Mouse (Mus musculus) lung, postnatal 14 days (tissue): Measurements from ENCODE around the gene Retn.

Experiments used
- DNase-seq: peaks from one replicate; pipeline ENCODE4 v3.0.0; 2021

The Retn gene

DNA sequence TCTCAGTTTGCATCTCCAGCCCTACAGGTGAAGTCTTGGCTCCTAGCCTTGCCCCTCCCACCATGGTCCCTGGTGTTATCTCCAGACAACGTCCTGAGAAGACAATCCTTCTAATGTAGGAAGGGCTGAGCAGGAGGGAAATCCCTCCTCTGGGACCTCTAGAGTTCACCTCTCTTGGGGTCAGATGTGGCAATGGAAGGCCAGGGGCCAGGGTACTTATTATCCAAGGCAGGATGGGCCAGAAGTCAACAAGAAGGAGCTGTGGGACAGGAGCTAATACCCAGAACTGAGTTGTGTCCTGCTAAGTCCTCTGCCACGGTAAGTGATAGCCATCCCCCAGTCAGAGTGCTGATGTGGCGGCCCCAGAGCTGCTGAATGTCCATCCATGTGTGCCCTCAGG lies at the start of gene Retn:
Gene Retn (plus strand): TSS at position 245 of the 400 bp plus-strand sequence.
- DNase-seq = no peak

DNA sequence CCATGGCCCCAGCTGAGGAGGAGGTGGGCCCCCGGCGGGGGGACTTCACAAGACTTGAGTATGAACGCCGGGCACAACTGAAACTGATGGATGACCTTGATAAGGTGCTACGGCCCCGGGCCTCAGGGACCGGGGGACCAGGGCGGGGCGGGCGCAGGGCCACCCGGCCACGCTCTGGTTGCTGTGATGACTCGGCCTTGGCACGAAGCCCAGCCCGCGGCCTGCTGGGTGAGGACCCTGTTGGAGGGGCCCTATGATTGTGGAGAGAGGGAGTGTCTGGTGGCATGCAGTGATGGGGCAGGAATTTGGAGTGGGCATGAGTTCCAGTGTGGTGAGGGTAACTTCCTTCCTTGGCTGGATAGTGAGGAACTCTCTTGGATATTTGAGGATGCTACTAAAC lies 49.0 kb upstream of the Retn start:
- DNase-seq = no peak

DNA sequence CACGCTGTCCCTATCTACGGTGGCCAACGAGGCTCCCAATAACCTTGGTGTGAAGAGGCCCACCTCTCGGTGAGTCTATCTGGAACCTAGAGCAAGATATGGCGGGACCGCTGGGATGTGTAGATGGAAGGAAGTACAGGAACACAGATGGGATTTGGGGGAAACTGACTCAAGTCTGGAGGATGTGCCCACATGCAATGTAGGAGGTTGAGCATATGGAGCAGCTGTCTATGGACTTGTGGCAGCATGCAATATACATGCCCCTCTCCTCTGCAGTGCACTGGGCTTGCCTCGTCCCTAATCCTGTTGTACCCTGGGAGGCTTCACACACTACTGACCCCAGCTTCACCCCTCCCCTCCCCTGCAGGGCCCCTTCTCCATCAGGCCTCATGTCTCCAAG lies 47.7 kb upstream of the Retn start:
- no peak for DNase-seq

DNA sequence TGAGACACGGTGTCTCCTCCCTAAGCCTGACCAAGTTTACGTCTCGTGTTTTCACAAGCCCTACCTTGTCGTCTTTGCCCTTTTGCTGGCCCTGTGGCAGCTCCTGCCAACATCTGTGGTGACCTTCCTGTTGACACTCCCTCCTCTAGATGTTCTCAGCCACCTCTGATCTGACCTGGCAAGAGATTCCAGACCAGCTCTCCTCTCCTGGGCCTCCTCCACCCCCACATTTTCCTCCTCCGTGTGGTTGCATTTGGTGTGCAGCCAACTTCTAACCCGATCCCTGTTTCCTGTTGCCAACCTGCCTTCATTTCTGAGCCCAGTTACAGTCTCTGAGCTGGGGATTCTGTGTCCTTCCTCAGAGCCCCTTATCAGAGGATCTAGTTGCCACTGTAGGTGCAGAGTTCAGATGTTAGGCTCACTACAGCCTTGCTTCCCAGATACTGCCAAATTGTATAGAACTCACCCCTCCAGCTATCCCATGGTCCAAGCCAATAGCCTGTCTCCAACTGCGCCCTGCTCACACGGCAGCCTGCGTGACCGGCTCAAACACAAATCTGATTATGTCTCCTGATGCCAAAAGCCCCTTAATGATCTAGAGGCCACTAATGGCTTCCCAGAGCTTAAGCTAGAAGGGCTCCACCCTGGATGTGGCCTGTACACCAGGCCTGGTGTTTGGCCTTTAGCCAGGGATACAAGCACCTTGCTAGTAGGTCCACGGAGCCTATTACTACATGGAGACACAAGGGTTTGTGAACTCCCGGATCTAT lies 46.3 kb upstream of the Retn start:
- no peak for DNase-seq

DNA sequence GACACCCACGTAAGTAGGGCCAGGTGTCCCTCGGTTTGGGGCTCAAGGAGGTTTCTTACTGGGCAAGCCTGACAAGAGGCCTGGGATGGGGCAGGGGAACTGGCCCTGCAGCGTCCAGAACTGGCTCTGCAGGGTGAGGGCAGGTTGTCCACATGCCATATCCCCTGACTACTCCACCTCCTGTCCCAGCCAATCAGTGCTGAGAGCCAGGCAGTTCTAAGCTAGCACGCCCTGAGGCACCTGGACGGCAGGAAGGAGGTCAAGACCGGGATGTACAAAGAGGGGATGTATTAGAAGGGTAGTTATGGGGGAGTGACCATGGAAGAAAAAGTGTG lies 45.8 kb upstream of the Retn start:
- DNase-seq = no peak

DNA sequence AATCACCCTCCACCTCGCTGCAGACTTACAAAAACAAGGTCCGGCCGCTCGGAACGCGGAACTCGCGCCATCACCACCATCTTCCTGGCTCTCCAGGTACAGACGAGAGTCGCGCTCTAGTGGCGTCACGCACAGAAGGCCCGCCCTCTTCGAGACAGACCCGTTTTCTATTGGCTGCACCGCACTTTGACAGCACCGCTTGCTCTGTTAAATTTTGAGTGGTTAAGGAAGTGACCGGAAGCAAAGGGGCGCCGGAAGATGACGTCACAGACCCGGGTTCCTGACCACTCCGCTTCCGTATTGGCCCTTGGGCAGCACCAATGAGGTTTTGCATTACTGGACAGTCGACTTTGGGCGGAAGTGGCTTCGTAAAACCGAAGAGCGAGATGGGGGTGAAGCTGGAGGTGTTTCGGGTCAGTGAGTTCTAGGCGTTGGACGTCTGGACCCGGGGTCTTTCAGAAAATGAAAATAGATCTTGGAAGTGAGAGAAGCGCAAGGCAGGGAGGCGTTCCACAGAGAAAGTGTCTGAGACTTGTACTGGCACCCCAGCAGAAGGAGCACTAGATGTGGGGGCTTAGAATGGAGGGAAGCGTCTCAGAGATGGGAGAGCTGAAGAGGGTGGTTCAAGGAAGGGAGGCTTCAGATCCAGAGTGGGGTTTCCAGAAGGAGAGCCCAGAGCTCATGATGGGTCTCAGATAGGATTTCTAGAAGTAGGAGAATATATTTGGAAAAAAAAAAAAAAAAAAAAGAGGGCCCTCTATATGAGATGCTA lies 34.2 kb upstream of the Retn start, which contains the start of the genes Xab2 and Pet100:
Gene Xab2 (minus strand): TSS at position 118 of the 772 bp plus-strand sequence.
Gene Pet100 (plus strand): TSS at position 350 of the 772 bp plus-strand sequence.
- DNase-seq = peak; percentile 98

DNA sequence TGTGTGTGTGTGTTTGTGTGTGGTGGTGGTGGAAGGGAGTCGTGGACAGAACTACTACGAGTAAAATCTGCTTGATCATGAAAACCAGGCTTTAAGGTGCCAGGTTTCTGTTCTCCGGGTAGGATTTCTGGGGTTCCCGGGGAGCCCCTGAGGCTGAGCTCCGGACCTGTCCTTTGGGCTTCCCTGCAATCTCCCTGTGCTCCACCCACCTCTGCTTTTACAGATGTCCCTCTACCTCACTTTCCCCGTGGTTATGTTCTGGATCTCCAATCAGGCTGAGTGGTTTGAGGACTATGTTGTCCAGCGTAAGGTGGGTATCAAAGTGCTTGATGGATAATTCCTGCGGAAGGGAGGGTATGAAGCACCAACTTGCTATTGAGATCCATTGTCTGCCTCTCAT lies 33.5 kb upstream of the Retn start:
- DNase-seq = no peak

DNA sequence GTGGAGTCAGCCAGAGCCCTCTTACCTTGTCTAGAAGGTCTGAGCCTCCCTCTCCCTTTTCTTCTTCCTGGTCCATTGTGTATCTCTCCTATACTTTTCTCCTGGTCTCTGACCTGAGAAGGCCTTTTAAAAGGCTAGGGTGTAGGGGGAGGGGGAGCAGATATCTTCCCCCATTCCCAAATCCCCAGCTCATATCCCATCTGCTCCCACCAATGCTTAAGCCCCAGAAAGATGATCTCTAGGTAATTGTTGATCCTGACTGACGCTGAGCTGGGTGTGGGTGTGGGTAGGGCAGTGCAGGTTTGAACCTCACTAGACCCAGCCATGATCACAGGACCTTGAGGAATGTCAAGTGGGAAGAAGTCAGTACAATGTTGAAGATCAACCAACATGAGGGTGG lies 30.1 kb upstream of the Retn start, which contains the start of gene Pcp2:
Gene Pcp2 (minus strand): TSS at position 101 of the 400 bp plus-strand sequence.
- no peak for DNase-seq

DNA sequence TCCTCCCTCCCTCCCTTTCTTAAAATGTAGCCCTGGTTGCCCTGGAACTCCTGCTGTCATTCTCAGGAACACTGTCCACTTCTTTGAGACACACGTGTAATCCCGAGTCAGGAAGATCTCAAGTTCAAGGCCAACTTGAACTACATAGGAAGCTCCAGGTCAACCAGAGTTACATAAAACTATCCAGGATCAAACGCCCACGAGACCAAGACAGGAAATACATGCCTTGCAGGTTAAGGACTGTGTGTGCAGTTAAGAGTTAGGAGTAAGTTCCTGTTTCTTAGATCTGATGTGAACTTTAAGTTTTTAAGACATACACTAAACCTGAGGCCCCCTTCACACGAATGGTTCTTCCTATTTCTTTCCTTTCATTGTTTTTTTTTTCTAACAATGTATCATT lies 28.6 kb upstream of the Retn start:
- no peak for DNase-seq

DNA sequence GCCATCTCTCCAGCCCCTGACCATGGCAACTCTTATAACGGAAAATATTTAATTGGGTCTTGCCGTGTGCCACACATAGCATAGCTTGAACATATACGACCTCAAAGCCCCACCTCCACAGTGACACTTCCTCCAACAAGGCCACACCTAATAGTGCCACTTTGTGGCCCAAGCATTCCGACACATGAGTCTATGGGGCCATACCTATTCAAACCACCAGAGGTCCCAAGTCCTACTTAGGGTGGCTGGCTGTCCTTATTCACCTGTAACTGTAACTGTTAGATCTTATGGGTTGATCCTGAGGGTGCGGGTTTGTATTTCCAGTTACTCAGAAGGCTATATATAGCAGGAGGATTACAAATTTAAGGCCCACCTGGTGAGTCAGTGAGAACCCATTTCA lies 27.6 kb upstream of the Retn start:
- DNase-seq = peak; percentile 25

DNA sequence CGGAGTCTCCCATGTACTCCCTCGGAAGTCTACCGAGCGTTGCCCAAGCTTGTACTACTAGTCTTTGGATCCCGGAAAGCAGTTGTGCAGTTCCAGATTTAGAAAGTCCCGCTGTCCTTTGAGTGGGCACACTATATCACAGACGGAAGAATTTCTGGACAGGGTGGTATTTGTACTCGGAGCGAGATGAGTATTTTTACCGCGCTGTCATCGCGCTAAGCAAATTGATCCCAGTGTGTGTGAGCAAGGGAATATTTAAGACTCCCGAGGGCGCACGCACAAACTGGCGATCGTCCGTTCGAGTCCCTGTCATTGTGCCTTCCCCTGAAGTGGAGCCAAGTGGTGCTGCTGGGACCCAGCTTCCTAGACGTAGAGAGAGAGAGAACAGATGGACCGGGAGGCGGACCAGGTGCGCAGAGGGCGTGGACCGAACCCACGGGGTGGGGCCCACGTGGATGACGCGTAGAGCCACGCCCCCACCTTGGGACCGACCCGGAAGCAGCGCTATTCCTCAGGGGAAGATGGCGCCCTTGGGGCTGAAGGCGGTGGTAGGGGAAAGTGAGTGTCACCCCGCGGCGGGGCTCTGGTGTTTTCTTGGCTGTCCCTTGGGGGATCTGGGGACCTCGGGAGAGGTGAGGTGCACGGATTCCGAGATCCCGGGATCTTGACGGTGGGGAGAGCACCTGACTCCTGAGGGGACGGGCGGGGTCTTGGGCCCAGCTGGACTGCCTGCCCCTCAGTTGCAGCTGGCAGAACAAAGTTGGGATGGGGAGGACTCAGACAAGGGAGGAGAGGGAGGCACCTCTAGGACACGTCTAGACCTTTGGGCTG lies 24.7 kb upstream of the Retn start, which contains the start of gene Stxbp2:
Gene Stxbp2 (plus strand): TSS at position 309 of the 831 bp plus-strand sequence.
- peak; percentile 84 for DNase-seq

DNA sequence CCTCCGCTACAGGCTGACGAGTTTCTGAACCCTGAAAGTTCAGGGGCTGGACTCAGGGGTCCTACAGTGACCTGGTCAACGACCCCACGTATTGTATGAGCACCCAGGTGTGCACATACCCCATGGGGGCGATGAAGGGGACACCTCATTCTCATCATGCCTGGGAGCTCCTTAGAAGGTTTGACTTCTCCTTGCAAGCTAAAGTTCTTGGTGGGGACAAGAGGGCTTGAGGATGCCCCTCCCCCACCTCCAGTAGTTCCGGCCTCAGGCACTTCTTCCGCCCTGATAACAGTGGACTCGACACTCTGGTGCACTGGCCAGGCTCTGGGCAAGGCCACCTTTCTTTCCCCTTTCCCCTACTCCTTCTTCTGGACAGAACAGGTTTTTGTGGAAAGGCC lies 24.1 kb upstream of the Retn start:
- DNase-seq = peak; percentile 53

DNA sequence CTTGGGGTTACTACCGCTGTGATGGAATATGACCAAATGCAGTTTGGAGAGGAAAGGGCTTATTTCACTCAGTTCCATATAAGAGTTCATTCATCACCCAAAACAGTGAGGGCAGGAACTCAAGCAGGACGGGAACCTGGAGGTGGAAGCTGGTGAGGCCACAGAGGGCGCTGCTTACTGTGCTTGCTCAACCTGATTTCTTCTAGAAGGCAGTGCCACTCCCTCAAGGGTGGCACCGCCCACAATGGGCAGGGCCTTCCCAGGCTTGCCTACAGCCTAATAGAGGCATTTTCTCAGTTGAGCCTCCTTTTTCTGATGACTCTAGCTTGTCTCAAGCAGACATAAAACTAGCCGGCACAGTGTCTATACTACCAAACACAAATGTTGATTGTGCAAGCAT lies 9.8 kb upstream of the Retn start:
- peak; percentile 66 for DNase-seq

DNA sequence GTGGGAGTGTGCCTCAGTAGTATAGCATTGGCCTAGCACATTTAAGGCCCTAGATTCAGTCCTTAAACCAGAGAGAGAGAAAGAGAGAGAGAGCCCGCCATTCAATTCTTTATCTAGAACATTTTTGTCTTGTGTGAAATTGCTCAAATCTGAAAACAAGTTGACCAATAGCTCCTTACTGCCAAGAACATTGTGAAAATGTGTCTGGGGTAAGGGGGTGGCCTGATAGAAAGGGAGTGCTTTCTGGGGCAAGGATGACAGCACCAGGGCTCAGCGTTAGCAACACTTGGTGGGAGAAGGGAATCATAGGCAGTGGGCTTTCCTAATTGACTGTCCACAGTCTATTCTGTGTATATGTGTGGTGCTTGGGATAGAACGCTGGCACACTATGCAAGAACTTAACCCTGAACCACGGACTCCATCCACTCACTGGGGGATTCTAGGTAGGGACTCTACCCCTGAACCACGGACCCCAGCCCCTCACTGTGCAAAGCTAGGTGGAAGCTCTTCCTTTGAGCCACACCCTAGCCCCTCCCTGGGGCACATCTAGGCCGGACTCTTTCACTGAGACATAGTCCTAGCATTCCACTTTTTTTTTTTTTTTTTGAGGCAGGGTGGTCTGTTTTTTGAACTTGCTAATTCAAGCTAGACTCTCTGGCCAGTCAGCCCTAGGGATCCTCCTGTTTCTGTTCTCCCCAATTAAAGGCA lies 8.6 kb upstream of the Retn start:
- no peak for DNase-seq

DNA sequence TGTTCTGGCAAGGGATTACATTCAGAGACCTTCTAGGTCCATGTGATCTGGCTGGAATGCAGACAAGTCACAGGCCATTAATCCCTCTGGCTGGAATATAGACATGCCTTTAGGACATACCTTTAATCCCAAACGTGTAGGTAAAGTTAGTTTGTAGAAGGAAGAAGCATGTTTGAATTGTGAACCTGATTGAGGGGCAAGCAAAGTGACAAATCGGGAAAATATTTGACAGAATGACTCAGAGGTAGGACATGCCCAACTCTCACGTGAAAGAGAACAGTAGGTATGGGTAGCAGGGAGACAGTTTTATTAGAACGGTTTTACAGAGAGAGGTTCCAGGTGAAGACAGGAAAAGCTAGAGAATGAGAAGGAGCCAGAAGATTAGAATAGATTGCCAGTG lies 8.0 kb upstream of the Retn start:
- no peak for DNase-seq

DNA sequence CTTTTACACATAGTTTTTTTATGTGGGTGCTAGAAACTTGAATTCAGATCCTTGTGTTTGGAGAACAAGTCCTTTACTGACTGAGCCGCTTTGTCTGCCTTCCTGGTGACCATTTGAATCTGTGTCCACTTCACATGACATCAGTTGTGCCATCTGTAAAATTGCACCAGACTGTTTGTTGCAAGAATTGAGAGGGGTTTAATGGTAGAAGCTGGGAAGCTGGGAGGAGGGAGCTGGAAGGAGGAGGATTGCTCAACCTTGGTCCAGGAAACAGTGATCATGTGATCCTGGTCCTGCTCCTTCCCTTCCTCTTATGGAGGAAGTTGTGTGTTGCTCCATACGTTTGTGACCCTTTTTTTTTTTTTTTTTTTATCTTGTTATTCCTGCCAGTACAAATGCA lies 7.3 kb upstream of the Retn start:
- DNase-seq = no peak

DNA sequence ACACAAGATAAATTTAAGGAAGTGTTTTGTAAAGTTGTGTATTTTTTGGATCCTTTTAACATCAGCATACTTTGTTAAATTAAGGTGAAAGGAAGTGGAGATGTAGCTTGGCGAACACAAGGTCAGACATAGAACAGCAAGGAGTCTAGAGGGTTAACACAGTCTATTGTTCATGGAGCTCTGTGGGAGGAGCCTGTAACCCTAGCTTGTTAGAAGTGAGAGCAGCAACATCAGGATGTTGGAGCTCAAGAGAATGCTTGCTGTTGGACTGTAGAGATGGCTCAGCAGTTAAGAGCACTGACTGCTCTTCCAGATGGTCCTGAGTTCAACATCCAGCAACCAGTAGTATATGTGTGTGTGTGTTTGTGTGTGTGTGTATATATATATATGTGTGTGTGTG lies 6.6 kb upstream of the Retn start:
- no peak for DNase-seq

DNA sequence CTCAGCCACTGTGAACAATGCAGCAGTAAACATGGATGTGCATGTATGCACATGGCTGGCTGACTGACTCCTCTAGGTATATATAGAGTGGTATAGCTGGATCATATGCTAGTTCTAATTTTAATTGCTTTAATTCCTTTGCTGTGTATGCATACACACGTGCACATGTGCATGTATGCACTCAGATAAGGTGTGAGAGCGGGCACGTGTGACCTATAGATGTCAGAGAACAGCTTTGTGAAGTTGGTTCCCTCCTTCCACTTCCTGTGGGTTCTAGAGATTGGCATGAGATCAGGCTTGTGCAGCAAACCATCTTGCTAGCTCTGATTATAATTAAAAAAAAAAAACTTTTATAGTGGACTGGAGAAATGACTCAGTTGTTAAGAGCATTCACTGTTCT lies 2.7 kb upstream of the Retn start:
- no peak for DNase-seq

DNA sequence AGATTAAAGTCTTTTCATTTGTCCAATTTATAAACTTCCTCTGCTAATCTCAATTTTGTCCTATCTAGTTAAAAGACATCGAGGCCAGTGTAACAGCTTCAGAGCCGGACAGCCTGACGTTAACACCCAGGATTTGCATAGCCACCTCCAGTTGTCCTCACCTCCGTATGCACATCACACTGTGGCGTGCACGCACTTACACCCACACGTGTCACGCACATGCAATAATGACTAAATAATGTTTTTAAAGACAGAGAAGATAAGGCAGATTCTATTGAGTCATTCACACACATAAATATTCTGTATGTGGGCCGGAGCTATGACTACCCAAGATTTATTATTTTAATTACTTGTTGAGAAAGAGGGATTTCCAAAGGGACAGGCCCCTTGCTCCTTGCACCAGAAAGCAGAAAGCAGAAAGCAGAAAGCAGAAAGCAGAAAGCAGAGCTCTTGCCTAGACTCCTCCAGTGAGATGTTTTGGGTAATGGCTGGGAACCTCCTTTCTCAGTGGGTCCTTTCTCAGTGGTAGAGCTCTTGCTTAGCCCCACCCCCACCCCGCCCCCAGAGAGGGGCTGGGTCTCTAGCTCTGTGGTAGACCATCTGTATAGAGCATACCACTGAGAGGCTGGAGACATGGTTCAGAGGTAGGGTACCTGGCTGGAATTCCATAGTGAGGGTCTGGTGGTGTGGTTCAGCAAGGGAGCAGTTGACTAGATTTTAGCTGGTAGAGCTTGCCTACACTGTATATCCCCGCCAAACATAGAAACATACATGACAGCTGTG lies 653 bp upstream of the Retn start:
- DNase-seq = no peak

DNA sequence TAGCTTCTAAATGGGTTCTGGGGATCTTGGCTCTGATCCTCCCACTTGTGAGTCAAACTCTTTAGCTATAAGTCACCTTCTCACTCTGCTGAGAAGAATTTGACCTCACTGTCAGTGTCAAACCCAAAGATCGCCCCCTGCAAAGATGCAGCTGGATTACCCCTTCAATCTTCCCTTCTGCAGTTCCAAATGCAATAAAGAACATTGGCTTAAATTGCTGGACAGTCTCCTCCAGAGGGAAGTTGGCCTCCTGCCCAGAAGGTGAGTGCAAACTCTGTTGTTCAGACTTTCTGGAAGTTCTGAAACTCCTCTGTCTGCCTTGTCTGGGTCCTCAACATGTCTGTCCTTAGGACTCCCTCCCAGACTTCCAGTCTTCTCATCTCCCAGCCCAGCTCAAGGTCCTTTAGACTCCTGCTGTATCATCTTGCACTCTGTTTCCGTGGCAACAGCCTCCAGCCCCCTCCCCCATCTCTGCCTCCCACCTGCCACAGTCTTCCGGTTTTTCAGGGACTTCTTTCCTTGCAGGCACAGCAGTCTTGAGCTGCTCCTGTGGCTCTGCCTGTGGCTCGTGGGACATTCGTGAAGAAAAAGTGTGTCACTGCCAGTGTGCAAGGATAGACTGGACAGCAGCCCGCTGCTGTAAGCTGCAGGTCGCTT lies 1.3 kb downstream of the Retn start:
- DNase-seq = no peak

DNA sequence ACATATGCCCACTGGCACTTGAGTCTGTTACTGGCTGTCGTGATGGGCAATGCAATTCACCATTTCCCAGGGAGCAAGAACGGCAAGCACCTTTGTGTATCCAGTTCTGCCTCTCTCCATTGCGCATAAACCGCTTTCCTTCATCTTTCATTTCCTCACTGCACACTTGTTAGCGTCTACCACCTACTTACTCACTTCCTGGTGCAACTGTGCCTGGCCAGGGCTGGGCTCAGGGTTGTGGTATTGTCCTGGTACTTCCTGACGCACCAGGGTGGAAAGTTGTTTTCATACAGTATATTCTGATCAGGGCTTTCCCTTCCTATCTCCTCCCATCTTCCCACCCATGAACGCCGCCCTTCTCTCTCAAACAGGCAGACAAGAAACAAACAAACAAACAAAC lies 5.3 kb downstream of the Retn start:
- DNase-seq = no peak
